Comparison of ENCODE assay signal across 9 mouse cellular contexts in the genomic region with DNA sequence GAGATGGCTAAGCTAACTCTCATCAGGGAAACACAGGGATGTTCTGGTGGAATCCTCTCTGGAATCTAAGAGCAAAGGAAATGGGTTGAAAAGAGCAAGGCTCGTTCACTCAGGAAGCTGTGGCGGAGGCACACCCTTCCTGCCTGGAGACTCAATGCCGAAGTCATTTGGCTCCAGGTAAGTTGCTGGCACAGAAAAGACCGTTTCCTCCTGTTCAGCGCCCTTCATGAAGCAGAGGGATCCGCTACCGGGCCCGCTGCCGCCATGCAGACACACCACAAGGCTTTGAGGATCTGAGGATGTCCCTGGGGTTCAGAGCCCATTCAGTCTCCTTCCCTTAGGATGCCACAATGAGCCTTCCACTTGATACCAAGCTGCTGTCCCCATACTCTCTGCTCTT. TPM values are rescaled to one million over a fixed set of nuclear protein-coding genes. Genes with fewer than 3 reads are reported as not detected.
DNase-seq lines count a peak whose midpoint lies in the region; ATAC-seq and TF ChIP-seq lines count a peak whose summit lies in the region.
"Had no signal": no experiment of that assay in that cellular context is flagged by ENCODE, and none has a peak within 500 bp of the region (broad histone marks: within the 10 kb centered on the region; RNA-seq: fewer than 3 reads in every experiment).

No protein-coding gene starts in this region.

- ATAC-seq in lung, postnatal 0 days = peak; percentile 11; the same call in 1 of the 2 replicates

- intact Hi-C loops in gastrocnemius, adult 2 months (cut with DNase I) = no loop called here

- H3K9ac ChIP-seq in ES-E14 (ENCODE audit: insufficient read depth, low read depth, low read length, poor library complexity, severe bottlenecking) = peak overlapping the region; percentile 10; the same call in 1 of the 2 replicates
- H3K9ac ChIP-seq in lung, postnatal 0 days (replicated peaks; ENCODE audit: low read depth) = no peak overlapping the region
- H3K9ac ChIP-seq: neural tube, embryonic 13.5 days had no signal

- in situ Hi-C loops in ES-E14 (cut with MboI; ENCODE audit: low sequenced_read_pairs in 2 of 2, unreplicated experiment in 2 of 2) = no loop called here

- H3K27ac ChIP-seq in gastrocnemius, adult 2 months = peak overlapping the region; percentile 48
- H3K27ac ChIP-seq in ES-E14 (ENCODE audit: insufficient read depth, low read depth, low read length, poor library complexity, severe bottlenecking) = no peak overlapping the region
- H3K27ac ChIP-seq in lung, postnatal 0 days (ENCODE audit: low read length) = peak overlapping the region; percentile 43
- H3K27ac ChIP-seq: neural tube, embryonic 13.5 days had no signal

- peaks cover 0 to 5% of the 10 kb centered on the region in 2 experiments; a peak in 1 of 4 replicates for H3K4me1 ChIP-seq in ES-E14 (ENCODE audit: control insufficient read depth in 2 of 2, insufficient read depth in 2 of 2, low read length in 2 of 2, poor library complexity in 1 of 2)
- H3K4me1 ChIP-seq in lung, postnatal 0 days (ENCODE audit: insufficient read depth, low read depth, low read length) = peaks cover 4% of the 10 kb centered on the region; the same call in 1 of the 2 replicates
- H3K4me1 ChIP-seq: neural tube, embryonic 13.5 days had no signal

- no peaks in the 10 kb centered on the region for H3K27me3 ChIP-seq in lung, postnatal 0 days (replicated peaks; ENCODE audit: insufficient read depth, low read length)
- H3K27me3 ChIP-seq: neural tube, embryonic 13.5 days had no signal

- H3K4me2 ChIP-seq in lung, postnatal 0 days (replicated peaks; ENCODE audit: low read depth, low read length) = no peak overlapping the region
- H3K4me2 ChIP-seq: neural tube, embryonic 13.5 days had no signal

- no peaks in the 10 kb centered on the region for H3K9me3 ChIP-seq in ES-E14 (ENCODE audit: control insufficient read depth, insufficient read depth, low read depth, low read length)
- no peaks in the 10 kb centered on the region for H3K9me3 ChIP-seq in lung, postnatal 0 days (ENCODE audit: low read length)
- H3K9me3 ChIP-seq: neural tube, embryonic 13.5 days had no signal

- H3K36me3 ChIP-seq in ES-E14 (ENCODE audit: control insufficient read depth, insufficient read depth, low read length, poor library complexity, severe bottlenecking) = no peaks in the 10 kb centered on the region
- H3K36me3 ChIP-seq in lung, postnatal 0 days (ENCODE audit: insufficient read depth, low read length) = no peaks in the 10 kb centered on the region
- H3K36me3 ChIP-seq: neural tube, embryonic 13.5 days had no signal

- TF ChIP-seq CTCF in gastrocnemius, adult 2 months (IDR thresholded peaks at IDR 0.05) = no peak
- TF ChIP-seq CTCF in lung, postnatal 0 days (IDR thresholded peaks at IDR 0.05) = no peak

- peak; percentile 16; the same call in 1 of the 2 replicates for TF ChIP-seq EP300 in lung, postnatal 0 days (IDR thresholded peaks at IDR 0.05)

- DNase-seq in gastrocnemius, adult 2 months = peak; percentile 37
- DNase-seq in gastrocnemius, postnatal 4 days (ENCODE audit: low spot score in 2 of 2) = no peak
- DNase-seq in ES-E14 (ENCODE audit: low read depth, low spot score) = no peak
- DNase-seq in induced T-regulatory cell, adult 2 months (ENCODE audit: low read depth) = peak; percentile 34
- peak; percentile 10 for DNase-seq in lung, postnatal 0 days (ENCODE audit: low spot score)
- no peak for DNase-seq in Muller cell, postnatal 12 days (ENCODE audit: inconsistent ontology term)
- no peak for DNase-seq in embryo, embryonic 10 days (ENCODE audit: low spot score)
- no peak for DNase-seq in frontal cortex, postnatal 10 days (ENCODE audit: low spot score in 2 of 2)

- 61% methylated on average over 9 of the region's 9 CpGs for WGBS in lung, postnatal 0 days

- H3K4me3 ChIP-seq in gastrocnemius, adult 2 months = peak overlapping the region; percentile 13; the same call in 1 of the 2 replicates
- H3K4me3 ChIP-seq in ES-E14 (ENCODE audit: insufficient read depth in 1 of 2, low read depth in 1 of 2, low read length in 2 of 2, poor library complexity in 1 of 2, severe bottlenecking in 1 of 2) = peak overlapping the region; percentile 29 to 54; a peak in 3 of 4 replicates
- H3K4me3 ChIP-seq in lung, postnatal 0 days (ENCODE audit: low read depth, low read length) = no peak overlapping the region
- H3K4me3 ChIP-seq: neural tube, embryonic 13.5 days had no signal

TF ChIP-seq in ES-E14, 5 proteins besides CTCF, POLR2A, EP300 and RAD21:
- no peak for TF ChIP-seq CHD2 (IDR thresholded peaks at IDR 0.05; ENCODE audit: low read depth, low read length)

RNA-seq across cellular contexts. Expression of a gene that starts 37.3 kb away (rescaled TPM):
- 10 to 100 TPM; 46.1 to 51.7 TPM for total RNA-seq in gastrocnemius, adult 2 months (2021)
- total RNA-seq in gastrocnemius, postnatal 4 days (2021) = 10 to 100 TPM; 27.9 to 29.9 TPM
- total RNA-seq in ES-E14 (2012; rRNA removed) = 23.5 and 35.4 TPM in 2 replicates
- polyA plus RNA-seq in lung, postnatal 0 days (2015; fragmentation: Nextera tagmentation; extraction: Ambion mirVana) = 156 and 164 TPM in 2 replicates

RNA-seq across cellular contexts. Expression of a gene that starts 37.4 kb away (rescaled TPM):
- 1 to 10 TPM; 2.2 to 2.7 TPM for total RNA-seq in gastrocnemius, adult 2 months (2021)
- 1 to 10 TPM; 4.5 to 5.8 TPM for total RNA-seq in gastrocnemius, postnatal 4 days (2021)
- 74.4 and 74.8 TPM in 2 replicates for total RNA-seq in ES-E14 (2012; rRNA removed)
- 17.5 and 18.3 TPM in 2 replicates for polyA plus RNA-seq in lung, postnatal 0 days (2015; fragmentation: Nextera tagmentation; extraction: Ambion mirVana)

RNA-seq across cellular contexts. Expression of a gene that starts 44.8 kb away (rescaled TPM):
- 10 to 100 TPM; 12.9 to 20.5 TPM for total RNA-seq in gastrocnemius, adult 2 months (2021)
- total RNA-seq in gastrocnemius, postnatal 4 days (2021) = 10 to 100 TPM; 17.5 to 18.2 TPM
- 4.0 and 7.4 TPM in 2 replicates for total RNA-seq in ES-E14 (2012; rRNA removed)
- polyA plus RNA-seq in lung, postnatal 0 days (2015; fragmentation: Nextera tagmentation; extraction: Ambion mirVana) = 9.5 and 10.5 TPM in 2 replicates

Comparison
In these comparisons a context has a peak if more than half of its experiments do, and no peak if none do; other contexts are left out.
1. DNase-seq: peak in gastrocnemius, adult 2 months (single experiment), induced T-regulatory cell, adult 2 months (single experiment) and lung, postnatal 0 days (single experiment); none in gastrocnemius, postnatal 4 days (0 of 2), ES-E14 (single experiment), Muller cell, postnatal 12 days (single experiment), embryo, embryonic 10 days (single experiment) and frontal cortex, postnatal 10 days (0 of 2).
2. RNA of a gene that starts 37.4 kb away (total RNA-seq): 74.4 to 74.8 TPM in ES-E14; 4.5 to 5.8 TPM in gastrocnemius, postnatal 4 days and 2.2 to 2.7 TPM in gastrocnemius, adult 2 months; every median in the first group is over 10 times any median in the second.